Mouse (Mus musculus): Measurements from ENCODE around the gene H2afx.

DNA sequence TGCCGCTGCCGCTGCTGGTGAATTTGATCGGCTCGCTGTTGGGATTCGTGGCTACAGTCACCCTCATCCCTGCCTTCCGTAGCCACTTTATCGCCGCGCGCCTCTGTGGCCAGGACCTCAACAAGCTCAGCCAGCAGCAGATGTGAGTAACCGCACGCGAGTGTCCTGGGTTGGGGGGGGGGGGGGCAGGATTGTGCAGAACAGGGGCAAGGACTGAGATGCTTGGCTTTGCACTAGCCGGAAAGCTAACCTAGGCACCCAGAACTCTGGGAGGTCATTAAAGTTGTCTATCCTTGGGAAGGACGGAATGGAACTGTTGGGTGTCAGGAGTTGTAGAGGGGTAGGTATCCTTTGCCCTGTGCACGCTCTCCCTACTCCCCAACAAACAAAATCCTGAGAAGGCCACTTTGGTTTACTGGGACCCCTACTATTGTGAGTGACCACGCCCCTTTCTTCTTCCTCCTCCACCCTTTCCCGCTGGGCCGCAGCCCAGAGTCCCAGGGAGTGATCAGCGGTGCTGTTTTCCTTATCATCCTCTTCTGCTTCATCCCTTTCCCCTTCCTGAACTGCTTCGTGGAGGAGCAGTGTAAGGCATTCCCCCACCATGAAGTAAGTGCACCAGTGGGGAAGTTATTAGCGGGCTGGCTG lies 7.3 kb upstream of the H2afx start:
- TF ChIP-seq POLR2A (IDR thresholded peaks at IDR 0.05; ENCODE audit: borderline replicate concordance, control insufficient read depth, low read depth, low read length) (peak; percentile 34; the same call in 1 of the 2 replicates), CTCF (IDR thresholded peaks at IDR 0.05; ENCODE audit: control insufficient read depth, insufficient read depth, low read length) (no peak)
